12 mouse cellular contexts compared by ENCODE assay signal in genomic region chr4:88805761-88806160, GRCm38 (mm10). TPM values are rescaled to one million over a fixed set of nuclear protein-coding genes. Genes with fewer than 3 reads are reported as not detected.
DNase-seq lines count a peak whose midpoint lies in the region; ATAC-seq and TF ChIP-seq lines count a peak whose summit lies in the region.
"Not testable (repeated sequence)": the region's sequence is repeated elsewhere in the genome, so short reads cannot be mapped to it uniquely, and the experiment has no call there.
"Had no signal": no experiment of that assay in that cellular context is flagged by ENCODE, and none has a peak within 500 bp of the region (broad histone marks: within the 10 kb centered on the region; RNA-seq: fewer than 3 reads in every experiment).

No protein-coding gene starts in this region.

- peak overlapping the region; percentile 32 for H3K4me3 ChIP-seq in embryonic facial prominence, embryonic 13.5 days
- 0 out of 2 replicates have a peak overlapping the region, but pooled peaks have one; percentile 15 for H3K4me3 ChIP-seq in limb, embryonic 14.5 days (replicated peaks; ENCODE audit: low read length)

- intact Hi-C loops in gastrocnemius, postnatal 14 days (cut with DNase I; ENCODE audit: low total_unique reads); heart, postnatal 25 days (cut with DNase I): not testable (repeated sequence)

- TF ChIP-seq POLR2A in limb, embryonic 14.5 days (IDR thresholded peaks at IDR 0.05; ENCODE audit: borderline replicate concordance, extremely low read depth, insufficient read depth, insufficient read length): not testable (repeated sequence)

- H3K4me2 ChIP-seq in embryonic facial prominence, embryonic 13.5 days: peak overlapping the region; percentile 45
- not testable (repeated sequence) for H3K4me2 ChIP-seq in limb, embryonic 14.5 days (replicated peaks; ENCODE audit: low read depth, low read length, severe bottlenecking)

- WGBS in embryonic facial prominence, embryonic 13.5 days: 0% methylated on average over 13 of the region's 34 CpGs
- WGBS in limb, embryonic 14.5 days: 0% methylated on average over 11 of the region's 34 CpGs

- DNase-seq in adrenal gland, adult 8-10 months: peak; percentile 21
- DNase-seq in gastrocnemius, postnatal 14 days: peak; percentile 31
- peak; percentile 21 for DNase-seq in heart, postnatal 25 days (ENCODE audit: low spot score)
- peak; percentile 23 to 33 for DNase-seq in kidney, adult 8-10 months
- not testable (repeated sequence) for DNase-seq in limb, embryonic 14.5 days (ENCODE audit: low spot score)
- DNase-seq in lung, postnatal 25 days (ENCODE audit: low spot score): peak; percentile 6
- DNase-seq in ovary, postnatal 14 days (ENCODE audit: low spot score): peak; percentile 6

- H3K4me1 ChIP-seq in embryonic facial prominence, embryonic 13.5 days; limb, embryonic 14.5 days (ENCODE audit: control insufficient read depth, insufficient read depth, low read length): not testable (repeated sequence)

- H3K36me3 ChIP-seq in embryonic facial prominence, embryonic 13.5 days; limb, embryonic 14.5 days (ENCODE audit: control insufficient read depth, insufficient read depth, low read length): not testable (repeated sequence)

- not testable (repeated sequence) for ATAC-seq in embryonic facial prominence, embryonic 13.5 days (ENCODE audit: insufficient number of reproducible peaks, insufficient read depth, low FRiP score, low TSS enrichment, low read depth); limb, embryonic 14.5 days (ENCODE audit: low FRiP score, low read depth)

- not testable (repeated sequence) for H3K27me3 ChIP-seq in embryonic facial prominence, embryonic 13.5 days; limb, embryonic 14.5 days (ENCODE audit: control insufficient read depth, insufficient read depth, low read length)

- not testable (repeated sequence) for H3K27ac ChIP-seq in embryonic facial prominence, embryonic 13.5 days; limb, embryonic 14.5 days (replicated peaks; ENCODE audit: low read depth, low read length)

- 0 out of 2 replicates have a peak overlapping the region, but pooled peaks have one; percentile 55 for H3K9ac ChIP-seq in embryonic facial prominence, embryonic 13.5 days
- not testable (repeated sequence) for H3K9ac ChIP-seq in limb, embryonic 14.5 days (ENCODE audit: low read depth, low read length, severe bottlenecking)

- H3K9me3 ChIP-seq in embryonic facial prominence, embryonic 13.5 days; limb, embryonic 14.5 days (ENCODE audit: control insufficient read depth, low read length): not testable (repeated sequence)

RNA-seq across cellular contexts. Expression of gene Gm13288, which starts 0.4 kb away (rescaled TPM):
- total RNA-seq in adrenal gland, adult 8-10 months (2022): not detected
- 0.11 TPM in 1 of 2 replicates, not detected in the other for polyA plus RNA-seq in embryonic facial prominence, embryonic 13.5 days (2015; fragmentation: Nextera tagmentation; extraction: Ambion mirVana)
- total RNA-seq in gastrocnemius, postnatal 14 days (2021): not detected
- total RNA-seq in heart, postnatal 25 days (2021): not detected
- polyA plus RNA-seq in limb, embryonic 14.5 days (2012; rRNA removed): 0.04 and 0.09 TPM in 2 replicates
- not detected in 2 replicates for polyA plus RNA-seq in limb, embryonic 14.5 days (2014; fragmentation: Nextera tagmentation; extraction: Ambion mirVana)
- total RNA-seq: left cerebral cortex, adult 8-10 months; megakaryocyte, adult 5-6 weeks; neutrophil, adult 5-6 weeks had no signal
- polyA plus RNA-seq: inflammation-experienced regulatory T-cells, adult 6 months had no signal

RNA-seq across cellular contexts. Expression of gene Gm13287, which starts 2.7 kb away (rescaled TPM):
- total RNA-seq in adrenal gland, adult 8-10 months (2022): not detected
- not detected in 2 replicates for polyA plus RNA-seq in embryonic facial prominence, embryonic 13.5 days (2015; fragmentation: Nextera tagmentation; extraction: Ambion mirVana)
- not detected for total RNA-seq in gastrocnemius, postnatal 14 days (2021)
- not detected for total RNA-seq in heart, postnatal 25 days (2021)
- polyA plus RNA-seq in limb, embryonic 14.5 days (2012; rRNA removed): 0.47 TPM in 1 of 2 replicates, not detected in the other
- not detected in 2 replicates for polyA plus RNA-seq in limb, embryonic 14.5 days (2014; fragmentation: Nextera tagmentation; extraction: Ambion mirVana)
- total RNA-seq: left cerebral cortex, adult 8-10 months; megakaryocyte, adult 5-6 weeks; neutrophil, adult 5-6 weeks had no signal
- polyA plus RNA-seq: inflammation-experienced regulatory T-cells, adult 6 months had no signal

RNA-seq across cellular contexts. Expression of gene Gm13285, which starts 6.3 kb away (rescaled TPM):
- under 1 TPM in 1 of 4 experiments, not detected in 3; 0.24 TPM for total RNA-seq in adrenal gland, adult 8-10 months (2022)
- polyA plus RNA-seq in embryonic facial prominence, embryonic 13.5 days (2015; fragmentation: Nextera tagmentation; extraction: Ambion mirVana): 0.58 and 1.4 TPM in 2 replicates
- total RNA-seq in gastrocnemius, postnatal 14 days (2021): not detected
- total RNA-seq in heart, postnatal 25 days (2021): under 1 TPM in 1 of 2 experiments, not detected in 1; 0.22 TPM
- not detected in 2 replicates for polyA plus RNA-seq in limb, embryonic 14.5 days (2012; rRNA removed)
- 0.65 and 1.3 TPM in 2 replicates for polyA plus RNA-seq in limb, embryonic 14.5 days (2014; fragmentation: Nextera tagmentation; extraction: Ambion mirVana)
- total RNA-seq: left cerebral cortex, adult 8-10 months; megakaryocyte, adult 5-6 weeks; neutrophil, adult 5-6 weeks had no signal

RNA-seq across cellular contexts. Expression of gene Gm13279, which starts 8.6 kb away (rescaled TPM):
- total RNA-seq in adrenal gland, adult 8-10 months (2022): not detected
- not detected in 2 replicates for polyA plus RNA-seq in embryonic facial prominence, embryonic 13.5 days (2015; fragmentation: Nextera tagmentation; extraction: Ambion mirVana)
- not detected for total RNA-seq in gastrocnemius, postnatal 14 days (2021)
- total RNA-seq in heart, postnatal 25 days (2021): not detected
- polyA plus RNA-seq in limb, embryonic 14.5 days (2012; rRNA removed): not detected in 2 replicates
- polyA plus RNA-seq in limb, embryonic 14.5 days (2014; fragmentation: Nextera tagmentation; extraction: Ambion mirVana): not detected in 2 replicates
- total RNA-seq: left cerebral cortex, adult 8-10 months; megakaryocyte, adult 5-6 weeks; neutrophil, adult 5-6 weeks had no signal
- polyA plus RNA-seq: inflammation-experienced regulatory T-cells, adult 6 months had no signal

RNA-seq across cellular contexts. Expression of gene Ifna7, which starts 10.3 kb away (rescaled TPM):
- not detected for total RNA-seq in adrenal gland, adult 8-10 months (2022)
- polyA plus RNA-seq in embryonic facial prominence, embryonic 13.5 days (2015; fragmentation: Nextera tagmentation; extraction: Ambion mirVana): not detected in 2 replicates
- not detected for total RNA-seq in gastrocnemius, postnatal 14 days (2021)
- total RNA-seq in heart, postnatal 25 days (2021): not detected
- polyA plus RNA-seq in limb, embryonic 14.5 days (2012; rRNA removed): not detected in 2 replicates
- not detected in 2 replicates for polyA plus RNA-seq in limb, embryonic 14.5 days (2014; fragmentation: Nextera tagmentation; extraction: Ambion mirVana)
- total RNA-seq: left cerebral cortex, adult 8-10 months; megakaryocyte, adult 5-6 weeks; neutrophil, adult 5-6 weeks had no signal
- polyA plus RNA-seq: inflammation-experienced regulatory T-cells, adult 6 months had no signal
